Mouse (Mus musculus) stomach, postnatal 0 days (tissue): ENCODE measurements around the gene St8sia4. TPM values are rescaled to one million over a fixed set of nuclear protein-coding genes. Genes with fewer than 3 reads are reported as not detected.

Experiments used
- ATAC-seq: fragments of 200-750 bp; cut with Nextera tagmentation; 2 replicates; pipeline ENCODE4 v1.8.0; 2017; ENCODE audit not compliant: low FRiP score, low TSS enrichment
- DNase-seq: peaks from one replicate; pipeline ENCODE4 v3.0.0-alpha.2; 2016; ENCODE audit warnings: low spot score
- H3K27ac ChIP-seq: fragments of 300-500 bp; sonication (generic); replicated peaks from 2 replicates; pipeline ENCODE4 v1.5.1; 2014; ENCODE audit warnings: mild to moderate bottlenecking, control low read depth
- H3K27me3 ChIP-seq: fragments of 300-500 bp; sonication (generic); 2 replicates; pipeline ENCODE4 v1.6.1; 2014; ENCODE audit warnings: low read length; ENCODE audit not compliant: control insufficient read depth, insufficient read depth
- H3K36me3 ChIP-seq: fragments of 300-500 bp; sonication (generic); 2 replicates; pipeline ENCODE4 v1.6.1; 2014; ENCODE audit warnings: low read length, mixed read lengths; ENCODE audit not compliant: control insufficient read depth, insufficient read depth
- H3K4me1 ChIP-seq: fragments of 300-500 bp; sonication (generic); replicated peaks from 2 replicates; pipeline ENCODE4 v1.6.1; 2014; ENCODE audit warnings: antibody characterized with exemption; ENCODE audit not compliant: control insufficient read depth, insufficient read depth
- H3K4me2 ChIP-seq: fragments of 300-500 bp; sonication (generic); replicated peaks from 2 replicates; pipeline ENCODE4 v1.6.1; 2014; ENCODE audit warnings: low read depth, mild to moderate bottlenecking, control low read depth, moderate library complexity
- H3K4me3 ChIP-seq: fragments of 300-500 bp; sonication (generic); 2 replicates; pipeline ENCODE4 v1.5.1; 2014; ENCODE audit warnings: low read depth, low read length, control low read depth
- H3K9ac ChIP-seq: fragments of 300-500 bp; sonication (generic); 2 replicates; pipeline ENCODE4 v1.6.1; 2014; ENCODE audit warnings: mild to moderate bottlenecking, low read length, control low read depth, mixed read lengths
- H3K9me3 ChIP-seq: fragments of 300-500 bp; sonication (generic); 2 replicates; pipeline ENCODE4 v1.6.1; 2016; ENCODE audit warnings: low read length; ENCODE audit not compliant: control insufficient read depth
- CTCF ChIP-seq: IDR thresholded peaks from 2 replicates; pipeline ENCODE4 v1.5.1; 2016; ENCODE audit warnings: antibody characterized with exemption, low read depth, mild to moderate bottlenecking, moderate library complexity
- EP300 ChIP-seq: optimal IDR thresholded peaks from 2 replicates; pipeline ENCODE3; 2016; ENCODE audit warnings: antibody characterized with exemption
- WGBS: fragments of 180-500 bp; shearing (Covaris S2); extraction: QIAGEN DNeasy Blood & Tissue Kit; methylation state at CpG from one replicate; pipeline ENCODE4 v1.1.7; 2014; 5-methylcytosine and 5-hydroxymethylcytosine counted together
- polyA plus RNA-seq: library from polyadenylated mRNA; unstranded; fragments of >200 nt; fragmentation: Nextera tagmentation; extraction: Ambion mirVana; gene quantifications from 2 replicates; pipeline ENCODE4 v1.2.1, GENCODE M21; 2015

Gene St8sia4
- polyA plus RNA-seq, 1 experiment from 2014 or later, result 1.7 TPM

DNA sequence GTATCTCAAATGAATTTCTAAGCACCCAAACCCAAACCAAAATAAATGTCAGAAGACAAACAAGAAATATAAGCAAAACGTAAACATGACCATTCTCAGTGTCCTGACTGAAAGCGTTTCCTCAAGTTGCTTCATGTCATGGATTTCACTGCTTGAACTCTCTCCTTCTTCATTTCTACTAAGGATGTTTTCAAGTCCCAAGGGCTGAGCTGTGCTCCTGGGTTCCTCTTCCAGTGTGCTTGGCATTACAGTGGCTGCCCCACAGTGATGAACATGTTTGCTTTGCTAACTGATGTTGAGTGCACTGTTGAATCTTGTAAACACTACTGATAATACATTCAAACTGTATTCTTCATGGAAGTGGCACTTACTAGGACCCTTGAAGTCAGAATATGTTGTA lies 76.3 kb downstream of the St8sia4 start:
- no peak for DNase-seq
- H3K4me1 ChIP-seq, result no peaks in the 10 kb centered on the region

DNA sequence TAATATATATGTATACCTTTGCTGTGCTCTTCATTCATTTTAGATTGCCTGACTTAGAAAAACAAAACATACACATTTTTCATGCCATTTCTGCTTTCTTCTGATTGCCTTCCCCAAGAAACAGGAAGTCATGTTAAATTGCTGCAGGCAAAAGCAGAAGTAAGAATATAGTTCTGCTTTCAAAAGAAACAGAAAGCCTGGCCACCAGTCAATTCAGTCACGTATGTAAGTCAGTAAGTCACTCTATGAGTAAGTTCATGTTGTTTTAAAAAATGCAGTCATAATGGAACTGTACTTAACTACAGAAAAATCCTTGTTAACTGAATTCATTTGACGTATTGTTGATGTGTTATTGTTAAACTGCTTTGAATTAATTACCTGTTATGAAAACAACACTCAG lies 77.3 kb downstream of the St8sia4 start:
- TF ChIP-seq CTCF (no peak), EP300 (no peak)
- Histone ChIP-seq H3K4me2 (no peak overlapping the region), H3K9ac (no peak overlapping the region), H3K27ac (no peak overlapping the region), H3K4me3 (no peak overlapping the region), H3K9me3 (no peaks in the 10 kb centered on the region), H3K4me1 (no peaks in the 10 kb centered on the region), H3K36me3 (no peaks in the 10 kb centered on the region), H3K27me3 (no peaks in the 10 kb centered on the region)
- DNase-seq (no peak), ATAC-seq (no peak)
- WGBS, result 70% methylated on average over 2 of the region's 2 CpGs

More for the DNA sequence above, 76.3 kb downstream of the St8sia4 start:
- Histone ChIP-seq H3K27ac (no peak overlapping the region), H3K27me3 (no peaks in the 10 kb centered on the region), H3K9me3 (no peaks in the 10 kb centered on the region), H3K9ac (no peak overlapping the region), H3K4me3 (no peak overlapping the region), H3K4me2 (no peak overlapping the region), H3K36me3 (no peaks in the 10 kb centered on the region)
- 71% methylated on average over 2 of the region's 2 CpGs for WGBS
- no peak for TF ChIP-seq EP300
- no peak for TF ChIP-seq CTCF
- no peak for ATAC-seq

DNA sequence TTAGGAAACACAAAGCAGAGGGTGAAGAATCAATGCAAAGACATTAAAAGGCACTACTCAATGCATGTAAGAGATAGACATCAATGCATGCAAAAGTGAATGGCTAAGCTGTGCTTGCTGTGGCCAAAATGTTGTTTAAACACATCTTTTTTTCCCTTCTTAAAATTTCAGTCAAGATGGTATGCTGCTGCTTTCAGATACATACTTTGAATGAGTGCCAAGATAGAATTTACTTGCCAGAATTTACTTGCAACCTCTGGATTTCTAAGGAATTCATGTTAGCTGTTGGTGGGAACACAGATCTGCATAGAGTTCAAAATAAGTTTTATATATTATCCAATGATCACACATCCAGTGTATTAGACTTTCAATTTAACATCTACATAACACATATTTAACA lies 77.9 kb downstream of the St8sia4 start:
- no peaks in the 10 kb centered on the region for H3K27me3 ChIP-seq
- no peak overlapping the region for H3K27ac ChIP-seq
- H3K9me3 ChIP-seq, result no peaks in the 10 kb centered on the region
- no peaks in the 10 kb centered on the region for H3K36me3 ChIP-seq
- H3K4me3 ChIP-seq, result no peak overlapping the region
- ATAC-seq (no peak), DNase-seq (no peak)
- no peak for TF ChIP-seq CTCF
- no peak for TF ChIP-seq EP300
- no peak overlapping the region for H3K4me2 ChIP-seq
- no peak overlapping the region for H3K9ac ChIP-seq
- no peaks in the 10 kb centered on the region for H3K4me1 ChIP-seq

DNA sequence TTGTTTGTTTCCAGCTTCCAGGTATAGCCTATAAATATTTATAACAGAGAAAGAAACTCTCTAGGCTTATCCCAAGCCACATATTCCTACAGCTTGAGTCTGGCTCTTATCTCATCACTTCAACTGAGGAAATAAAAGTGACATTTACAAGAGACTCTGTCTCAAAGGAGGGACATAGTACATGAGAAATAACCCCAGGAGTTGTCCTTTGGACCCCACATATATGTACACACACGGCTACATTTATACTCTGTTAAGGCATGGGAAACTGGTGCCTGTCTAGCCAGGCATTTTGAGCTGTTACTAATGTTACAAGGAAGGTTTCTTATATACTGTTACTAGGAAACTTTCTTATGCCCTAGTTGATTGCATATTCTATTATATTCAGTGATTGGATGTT lies 84.1 kb downstream of the St8sia4 start:
- TF ChIP-seq EP300, result no peak
- no peak for TF ChIP-seq CTCF
- Histone ChIP-seq H3K36me3 (no peaks in the 10 kb centered on the region), H3K4me2 (no peak overlapping the region), H3K9ac (no peak overlapping the region), H3K27ac (no peak overlapping the region), H3K27me3 (no peaks in the 10 kb centered on the region), H3K9me3 (no peaks in the 10 kb centered on the region), H3K4me3 (no peak overlapping the region), H3K4me1 (no peaks in the 10 kb centered on the region)
- 78% methylated on average over 1 of the region's 1 CpGs for WGBS
- DNase-seq, result no peak
- no peak for ATAC-seq

DNA sequence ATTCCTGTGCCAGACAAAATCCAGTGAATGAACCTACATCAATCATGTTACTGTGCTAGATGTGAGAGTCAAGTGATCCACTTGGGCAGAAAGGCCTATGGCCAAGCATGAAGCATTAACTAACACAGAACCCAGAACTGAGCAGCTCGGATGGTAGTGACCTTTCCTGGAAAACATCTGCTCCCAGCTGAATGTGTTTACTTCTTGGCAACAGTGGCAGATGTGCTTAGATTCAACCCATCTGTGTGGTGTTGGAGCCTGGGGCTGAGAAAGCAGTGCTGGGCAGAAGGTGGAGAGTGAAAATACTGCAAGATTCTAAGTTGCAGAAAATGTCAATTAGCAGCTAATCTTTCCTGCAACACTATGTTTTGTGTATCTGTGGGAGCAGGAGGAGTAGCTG lies 85.1 kb downstream of the St8sia4 start:
- H3K4me2 ChIP-seq, result no peak overlapping the region
- H3K27me3 ChIP-seq, result no peaks in the 10 kb centered on the region
- TF ChIP-seq CTCF (no peak), EP300 (no peak)
- H3K9ac ChIP-seq, result no peak overlapping the region
- H3K27ac ChIP-seq, result no peak overlapping the region
- no peaks in the 10 kb centered on the region for H3K4me1 ChIP-seq
- no peaks in the 10 kb centered on the region for H3K36me3 ChIP-seq
- no peak overlapping the region for H3K4me3 ChIP-seq
- 35% methylated on average over 1 of the region's 1 CpGs for WGBS
- DNase-seq (no peak), ATAC-seq (no peak)
- H3K9me3 ChIP-seq, result no peaks in the 10 kb centered on the region

DNA sequence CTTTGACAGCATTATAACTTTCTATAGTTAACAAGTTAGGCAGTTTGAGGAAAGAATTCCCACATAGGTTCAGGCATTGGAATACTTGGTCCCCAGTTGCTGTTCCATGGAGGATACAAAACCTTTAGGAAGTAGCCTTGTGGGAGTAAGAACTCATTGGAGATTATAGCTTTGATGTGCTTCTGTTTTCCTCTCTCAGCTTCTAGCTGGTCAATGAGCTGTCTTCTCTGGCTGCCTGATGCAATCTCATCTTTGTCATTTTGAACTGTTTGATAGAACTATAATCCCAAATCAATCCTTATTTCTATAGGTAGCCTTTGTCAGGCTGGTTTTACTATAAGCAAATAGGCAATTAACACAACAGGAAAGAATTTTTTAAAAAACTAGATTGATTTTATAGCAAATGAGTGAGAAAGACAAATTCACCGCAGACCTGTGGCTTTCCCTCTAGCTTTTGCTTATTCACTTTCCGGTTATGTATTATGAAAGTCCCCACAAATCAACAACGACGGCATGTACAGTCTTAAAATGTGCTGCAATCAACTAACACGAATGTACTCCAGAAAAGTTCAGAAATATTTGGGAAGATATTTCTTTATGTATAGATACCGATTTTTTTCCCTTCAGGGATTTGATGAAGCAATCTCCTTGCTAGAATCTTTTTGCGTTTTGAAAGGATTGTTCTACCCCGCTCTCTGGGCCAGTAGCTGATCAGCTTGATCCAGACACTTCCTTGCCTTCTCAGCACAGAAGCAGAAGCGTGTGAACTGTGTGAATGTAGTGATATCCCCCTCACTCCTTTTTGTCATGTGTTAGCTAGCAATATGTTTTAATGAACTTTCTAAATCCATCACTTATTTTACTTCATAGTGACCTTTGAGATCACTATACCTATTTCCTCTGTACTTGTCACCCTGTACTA lies 94.5 kb downstream of the St8sia4 start:
- Histone ChIP-seq H3K36me3 (no peaks in the 10 kb centered on the region), H3K4me1 (no peaks in the 10 kb centered on the region), H3K9ac (no peak overlapping the region), H3K4me3 (no peak overlapping the region), H3K9me3 (no peaks in the 10 kb centered on the region), H3K27me3 (no peaks in the 10 kb centered on the region), H3K27ac (no peak overlapping the region), H3K4me2 (no peak overlapping the region)
- no peak for ATAC-seq
- WGBS, result 86% methylated on average over 9 of the region's 9 CpGs
- TF ChIP-seq CTCF (no peak), EP300 (no peak)
- no peak for DNase-seq
